Mouse (Mus musculus) megakaryocyte, adult 5-6 weeks (primary cell): ENCODE measurements around the gene Cdh1. TPM values are rescaled to one million over a fixed set of nuclear protein-coding genes. Genes with fewer than 3 reads are reported as not detected.
"Not testable (repeated sequence)": the region's sequence is repeated elsewhere in the genome, so short reads cannot be mapped to it uniquely, and the experiment has no call there.

ENCODE experiments used
- ATAC-seq: 2 replicates; pipeline ENCODE4 v1.8.0; 2016; ENCODE audit warnings: mild to moderate bottlenecking, inconsistent platforms; ENCODE audit not compliant: poor library complexity, severe bottlenecking
- total RNA-seq, 2 experiments: library from RNA; stranded (forward) in 1 of 2; stranded (reverse) in 1 of 2; fragments of 153-499, 151-499 nt in 1 of 2; fragments of 221-1000, 200-1000 nt in 1 of 2; gene quantifications; 2 replicates each; pipeline versions ENCODE4 v1.2.3 to v1.2.4; 2015 to 2017

Gene Cdh1
- total RNA-seq, 2 experiments from 2014 or later, result 5.2 to 6.2 TPM

DNA sequence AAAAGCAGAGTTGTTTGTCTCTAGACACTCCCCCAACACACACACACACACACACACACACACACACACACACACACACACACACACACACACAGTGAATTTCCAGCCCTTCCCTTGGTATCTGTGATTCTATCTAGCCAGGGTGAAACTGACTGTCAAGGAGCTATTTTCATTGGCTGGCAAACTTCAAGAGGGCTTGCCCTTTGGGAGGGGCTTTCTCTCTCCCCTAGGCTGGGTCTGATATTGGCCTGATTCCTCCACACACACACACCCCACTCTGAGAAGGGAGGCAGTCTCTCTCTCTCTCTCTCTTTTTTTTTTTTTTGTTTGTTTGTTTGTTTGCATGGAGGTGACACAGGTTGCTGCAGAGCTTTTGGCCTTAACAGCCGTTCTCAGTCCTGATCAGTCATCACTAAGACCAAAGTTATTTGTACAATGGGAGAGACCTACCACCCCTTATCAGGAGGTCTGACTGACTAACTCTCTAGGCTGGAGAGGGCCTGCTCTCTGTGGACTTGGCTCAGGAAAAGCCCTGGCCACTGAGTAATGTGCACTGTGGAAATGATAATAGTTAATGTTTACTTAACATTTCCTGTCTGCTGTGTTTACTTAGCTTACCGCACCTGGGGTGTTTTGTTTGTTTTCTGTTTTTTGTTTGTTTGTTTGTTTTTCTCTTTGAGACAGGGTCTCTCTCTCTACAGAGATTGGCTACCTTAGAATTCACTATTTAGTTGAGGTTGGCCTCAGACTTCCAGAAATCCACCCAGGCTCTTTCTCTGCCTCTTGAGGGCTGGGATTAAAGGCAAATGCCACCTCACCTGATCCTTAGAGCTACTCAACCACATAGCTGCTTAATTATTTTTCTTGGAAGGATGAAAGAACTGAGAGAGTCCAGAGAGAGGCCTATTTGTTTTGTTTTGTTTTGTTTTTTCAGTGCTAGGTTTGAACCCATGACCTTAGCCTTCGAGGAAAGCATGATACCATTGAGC is 14.4 kb upstream of the Cdh1 start:
- ATAC-seq, result no peak

DNA sequence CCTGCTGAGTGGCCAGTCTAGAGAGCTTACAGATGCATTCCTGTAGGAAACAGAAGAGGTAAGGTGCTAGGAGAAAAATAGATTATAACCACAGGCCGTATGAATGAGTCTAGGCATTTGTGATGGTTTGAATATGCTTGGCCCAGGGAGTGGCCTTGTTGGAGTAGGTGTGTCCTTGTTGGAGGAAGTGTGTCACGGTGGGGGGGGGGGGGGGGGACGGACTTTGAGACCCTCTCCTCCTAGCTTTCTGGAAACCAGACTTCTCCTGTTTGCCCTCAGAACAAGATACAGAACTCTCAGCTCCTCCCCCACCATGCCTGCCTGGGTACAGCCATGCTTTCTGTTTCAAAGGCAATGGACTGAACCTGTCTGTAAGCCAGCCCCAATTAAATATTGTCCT is 10.7 kb upstream of the Cdh1 start:
- no peak for ATAC-seq

DNA sequence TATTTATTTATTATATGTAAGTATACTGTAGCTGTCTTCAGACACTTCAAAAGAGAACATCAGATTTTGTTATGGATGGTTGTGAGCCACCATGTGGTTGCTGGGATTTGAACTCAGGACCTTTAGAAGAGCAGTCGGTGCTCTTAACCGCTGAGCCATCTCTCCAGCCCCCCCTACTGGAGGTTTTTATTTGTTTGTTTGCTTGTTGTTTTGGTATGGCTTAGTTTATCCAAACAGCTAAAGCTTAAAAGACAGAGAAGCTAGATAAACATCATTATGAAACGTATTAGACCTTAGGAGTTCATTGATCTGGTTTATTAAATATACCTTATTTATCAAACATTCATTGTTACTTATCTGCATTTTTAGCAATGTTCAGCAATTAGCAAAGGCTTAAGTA is 7.5 kb upstream of the Cdh1 start:
- ATAC-seq, result not testable (repeated sequence)

DNA sequence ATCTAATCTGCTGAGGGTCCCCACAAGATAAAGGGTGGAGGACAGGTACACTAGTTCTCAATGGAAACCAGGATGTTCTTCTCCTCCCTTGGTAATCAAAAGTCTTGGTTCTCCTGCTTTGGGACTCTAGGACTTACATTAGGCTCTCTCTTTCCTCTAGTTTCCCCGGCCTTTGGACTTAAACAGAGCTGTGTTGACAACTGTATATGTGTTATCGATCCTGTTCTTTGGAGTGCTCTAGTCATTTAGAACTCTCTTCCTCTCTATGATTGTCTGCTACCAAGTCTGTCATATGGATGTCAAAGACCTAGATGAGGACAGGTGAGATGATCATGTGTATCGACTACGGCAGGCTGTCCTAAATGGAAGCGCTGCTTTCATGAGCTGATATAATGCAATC is 6.1 kb upstream of the Cdh1 start:
- ATAC-seq, result no peak

DNA sequence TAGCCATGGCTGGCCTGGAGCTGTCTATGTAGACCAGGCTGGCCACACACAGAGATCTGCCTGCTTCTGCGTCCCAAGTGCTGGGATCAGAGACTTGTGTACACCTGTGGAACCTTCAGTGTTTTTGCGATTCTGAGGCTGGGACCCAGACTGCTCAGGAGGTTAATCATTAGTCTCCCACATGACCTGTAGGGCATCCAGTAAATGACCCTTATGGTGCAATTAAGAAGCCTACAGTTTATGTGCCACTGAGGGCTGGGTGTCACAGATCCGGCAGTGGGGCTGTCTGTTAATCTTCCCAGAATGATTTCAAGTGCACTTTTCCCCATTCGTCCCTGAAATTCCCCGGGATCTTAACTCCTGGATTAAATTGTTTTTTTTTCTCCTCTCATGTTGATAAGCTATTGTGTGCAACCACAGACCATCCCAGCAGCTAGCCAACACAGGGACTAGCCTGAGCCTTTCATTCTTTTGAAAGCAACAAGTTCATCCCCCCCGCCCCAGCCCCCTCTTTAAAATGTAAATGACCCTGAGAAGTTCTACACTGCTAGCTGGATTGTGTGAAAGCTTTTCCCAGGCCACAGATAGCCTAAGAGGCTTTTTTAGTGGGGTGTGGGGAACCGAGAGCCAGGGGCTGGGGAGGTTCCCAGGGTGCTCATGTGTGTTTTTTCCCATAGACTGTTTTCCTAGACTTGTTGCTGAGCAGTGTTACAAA is 3.7 kb upstream of the Cdh1 start:
- no peak for ATAC-seq

DNA sequence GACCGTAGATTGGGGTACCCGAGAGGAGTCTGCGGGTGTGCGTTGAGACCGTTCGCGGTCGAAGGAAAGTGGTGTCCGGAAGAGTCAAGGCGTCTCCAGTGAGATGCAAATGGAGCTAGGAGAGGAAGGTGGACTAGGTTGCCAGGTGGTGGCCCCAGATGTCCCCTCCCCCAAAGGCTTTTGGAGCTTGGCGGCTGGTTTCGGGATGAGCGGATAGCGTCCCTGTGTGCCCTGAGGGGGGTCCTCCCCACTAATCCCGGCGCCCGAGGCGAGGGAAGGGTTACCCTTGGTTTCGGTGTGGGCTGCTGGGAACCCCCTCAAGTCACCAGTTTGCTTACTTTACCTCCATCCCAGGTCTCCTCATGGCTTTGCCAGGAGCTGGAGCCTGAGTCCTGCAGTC is 782 bp downstream of the Cdh1 start:
- no peak for ATAC-seq

DNA sequence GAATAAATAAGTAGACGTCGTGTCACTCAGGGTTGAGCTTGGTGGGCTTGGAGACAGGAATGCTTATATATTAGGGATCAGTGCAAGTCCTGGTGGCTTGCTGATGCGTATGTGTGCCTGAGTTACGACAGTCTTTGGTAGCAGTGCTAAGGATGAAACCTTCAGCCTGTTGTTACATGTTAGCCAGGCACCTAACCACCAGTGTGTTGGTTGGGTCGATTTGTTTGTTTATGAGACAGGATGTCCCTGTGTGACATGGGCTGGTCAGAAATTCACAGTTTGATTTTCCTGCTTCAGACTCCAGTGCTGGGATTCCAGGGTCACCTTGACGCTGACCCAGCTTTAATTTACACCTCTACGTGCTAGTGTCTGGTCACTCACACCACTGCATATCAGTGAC is 2.5 kb downstream of the Cdh1 start:
- no peak for ATAC-seq

DNA sequence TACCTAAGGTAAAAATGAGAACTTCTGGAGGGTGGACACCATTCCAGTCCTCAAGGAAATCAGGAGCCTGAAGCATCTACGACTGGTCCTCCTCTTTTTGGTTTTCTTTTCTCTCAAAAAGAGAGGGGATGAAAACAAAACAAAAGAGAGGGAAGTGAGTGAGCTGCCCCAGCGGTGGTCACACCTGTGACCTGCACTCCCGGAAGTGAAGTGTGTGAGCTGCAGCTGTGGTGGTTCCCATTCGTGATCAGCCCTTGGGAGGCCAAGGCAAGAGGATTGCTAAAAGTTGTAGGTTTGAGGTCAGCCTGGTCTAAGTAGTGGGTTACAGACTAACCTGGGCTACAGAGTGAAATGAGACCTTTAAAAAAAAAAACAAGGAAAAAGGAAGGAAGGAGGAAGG is 3.0 kb downstream of the Cdh1 start:
- ATAC-seq, result no peak

DNA sequence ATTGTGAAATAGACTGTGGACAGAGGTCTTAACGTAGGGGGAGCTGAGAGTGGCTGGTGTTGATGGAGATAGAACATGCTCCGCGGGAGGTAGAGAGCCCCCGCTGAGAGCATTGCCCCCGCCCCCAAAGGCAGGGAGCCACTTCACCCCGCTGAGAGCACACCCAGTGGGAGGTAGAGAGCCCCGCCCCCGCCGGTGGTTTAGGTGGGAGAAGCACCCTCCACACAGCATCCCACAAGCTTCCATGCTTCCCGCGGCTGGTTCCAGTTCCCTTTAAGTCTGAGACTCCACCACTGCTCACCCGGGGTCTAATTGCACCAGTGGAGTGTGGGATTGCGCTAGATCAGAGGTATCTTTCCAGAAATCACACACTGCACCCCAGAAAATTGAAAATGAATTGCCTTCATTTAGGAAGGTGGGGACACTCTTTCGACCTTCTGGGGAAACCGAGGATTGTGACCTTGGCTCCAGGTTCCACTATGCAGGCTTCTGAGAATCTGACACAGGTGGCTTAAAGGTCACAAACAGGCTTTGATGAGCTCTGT is 3.5 kb downstream of the Cdh1 start:
- no peak for ATAC-seq

DNA sequence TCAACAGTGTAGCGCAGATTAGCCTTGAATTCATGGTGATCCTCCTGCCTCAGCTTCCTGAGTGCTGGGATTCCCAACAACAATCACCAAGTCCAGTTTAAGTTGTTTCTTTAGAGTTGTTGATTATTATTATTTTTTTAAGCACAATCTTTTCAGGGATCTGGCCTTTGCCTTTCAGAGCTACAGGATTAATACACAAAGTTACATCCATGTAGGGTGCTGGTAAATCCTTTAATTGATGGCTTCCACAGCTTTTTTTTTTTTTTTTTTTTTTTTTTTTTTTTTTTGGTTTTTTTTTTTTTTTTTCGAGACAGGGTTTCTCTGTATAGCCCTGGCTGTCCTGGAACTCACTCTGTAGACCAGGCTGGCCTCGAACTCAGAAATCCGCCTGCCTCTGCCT is 4.6 kb downstream of the Cdh1 start:
- ATAC-seq, result not testable (repeated sequence)

DNA sequence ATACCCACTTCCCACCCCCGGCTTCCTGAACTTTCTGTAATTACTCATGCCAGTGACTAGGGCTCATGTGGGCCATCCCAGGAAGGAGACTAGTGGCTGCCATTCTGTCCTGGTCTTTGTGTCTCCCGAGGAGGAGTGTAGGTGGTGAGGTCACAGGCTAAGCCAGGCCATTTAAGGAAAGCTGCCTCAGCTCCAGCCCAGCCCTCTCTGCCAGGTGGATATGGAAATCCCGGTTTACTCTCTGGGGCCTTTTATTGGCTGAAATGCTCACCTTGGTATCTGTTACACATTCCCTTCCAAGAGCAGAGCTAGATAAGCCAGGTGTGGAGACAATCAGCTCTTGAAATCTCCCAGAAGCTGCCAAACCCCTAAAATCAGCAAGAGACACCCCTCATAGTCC is 5.3 kb downstream of the Cdh1 start:
- ATAC-seq, result no peak

DNA sequence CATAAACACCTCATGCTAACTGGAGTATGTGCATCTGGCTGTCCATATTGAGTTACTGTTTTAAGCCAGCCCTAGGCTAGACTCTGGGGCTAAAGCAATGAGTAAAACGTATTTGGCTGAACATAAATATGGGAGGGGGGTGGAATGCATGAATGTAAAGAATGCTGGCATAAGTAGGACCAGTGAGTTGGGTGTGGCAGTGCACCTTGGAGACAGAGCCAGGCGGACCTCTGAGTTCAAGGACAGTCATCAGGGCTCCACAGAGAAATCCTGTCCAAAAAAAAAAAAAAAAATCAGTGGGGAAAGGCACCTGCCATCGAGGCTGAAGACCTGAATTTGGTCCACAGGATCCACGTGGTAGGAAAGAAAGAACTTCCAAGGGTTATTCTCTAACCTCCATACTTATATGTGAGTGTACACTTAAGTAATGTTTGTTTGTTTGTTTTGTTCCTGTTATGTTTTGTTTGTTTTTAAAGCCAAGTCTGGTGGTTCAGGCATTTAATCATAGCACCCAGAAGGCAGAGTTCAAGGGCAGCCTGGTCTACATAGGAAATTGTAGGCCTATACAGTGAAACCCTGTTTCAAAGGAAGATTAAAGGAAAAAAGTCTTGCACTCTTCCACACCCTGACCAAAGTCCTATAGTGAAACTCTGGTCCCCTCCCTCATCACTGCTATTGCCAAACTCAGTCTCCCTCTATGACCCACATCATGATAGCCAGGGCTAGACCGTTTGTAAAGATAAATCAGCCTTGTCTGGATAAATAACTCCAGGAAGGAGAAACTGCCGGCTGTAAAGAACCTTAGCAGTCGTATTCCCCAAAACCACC is 6.1 kb downstream of the Cdh1 start:
- no peak for ATAC-seq

DNA sequence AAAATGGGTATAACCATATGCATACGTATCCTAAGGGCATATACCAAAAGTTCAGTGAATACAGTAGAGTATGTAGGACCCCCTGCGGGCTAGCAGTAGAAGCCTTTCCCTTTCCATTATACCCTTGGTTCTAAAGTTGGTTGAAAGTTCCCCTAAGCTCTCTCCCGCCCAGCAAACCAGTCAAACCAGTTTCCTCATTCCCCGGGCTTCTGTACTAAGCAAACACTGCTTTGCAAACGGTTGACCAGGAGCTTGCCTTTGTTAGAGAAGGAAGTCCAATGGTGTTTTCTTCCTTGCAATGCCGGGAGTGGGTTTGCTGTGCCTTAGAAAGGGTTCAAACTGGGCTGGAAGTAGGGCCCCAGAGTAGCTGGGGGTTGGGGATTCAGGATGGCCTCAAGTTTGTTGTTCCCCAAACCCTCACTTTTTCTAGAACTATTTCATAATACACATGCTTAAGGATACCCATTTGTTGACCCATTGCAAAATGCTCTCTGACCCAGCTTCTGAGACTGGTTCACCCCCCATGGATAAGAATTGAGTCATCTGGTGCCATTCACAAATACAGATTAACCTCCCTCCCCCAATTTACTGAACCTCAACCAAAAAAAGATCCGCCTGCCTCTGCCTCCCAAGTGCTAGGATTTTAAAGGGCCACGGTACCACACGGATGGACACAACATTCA is 7.9 kb downstream of the Cdh1 start:
- peak; percentile 58 for ATAC-seq

DNA sequence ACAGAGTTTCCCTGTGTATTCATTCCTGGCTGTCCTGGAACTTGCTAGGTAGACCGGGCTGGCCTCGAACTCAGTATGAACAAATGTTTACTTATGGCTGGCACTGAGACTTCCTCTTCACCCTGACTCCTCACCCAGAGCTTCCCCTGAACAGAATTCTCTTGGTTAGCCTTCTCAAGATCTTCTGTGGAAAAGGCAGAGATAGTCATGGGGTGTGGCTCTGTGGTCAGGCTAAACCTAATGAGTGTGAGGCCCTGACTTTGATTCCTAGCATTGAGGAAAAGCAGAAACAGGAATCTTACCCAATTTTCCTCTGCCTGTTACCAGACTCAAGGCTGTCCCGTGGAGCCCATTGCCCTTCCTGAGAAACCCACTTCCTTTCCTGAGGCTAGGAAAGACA is 8.9 kb downstream of the Cdh1 start:
- ATAC-seq, result peak; percentile 91

DNA sequence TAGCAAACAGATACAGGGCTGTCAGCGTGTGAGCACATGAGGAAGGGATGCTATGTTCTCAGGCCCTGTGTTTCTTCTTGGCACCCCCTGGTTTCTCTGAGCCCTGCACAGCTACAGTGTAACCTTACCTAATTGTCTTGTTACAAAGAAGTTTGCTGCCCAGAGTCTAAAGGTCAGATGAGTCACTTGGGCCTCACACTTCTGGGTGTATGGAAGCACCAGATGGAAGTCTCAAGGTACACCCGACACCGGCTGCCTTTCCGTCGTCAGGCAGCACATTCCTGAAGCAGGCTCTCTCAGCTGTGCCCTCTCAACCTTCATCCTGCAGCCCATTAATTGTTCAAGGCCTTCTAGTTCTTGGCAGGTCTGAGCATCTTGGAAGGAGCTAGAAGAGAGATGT is 11.6 kb downstream of the Cdh1 start:
- ATAC-seq, result no peak

DNA sequence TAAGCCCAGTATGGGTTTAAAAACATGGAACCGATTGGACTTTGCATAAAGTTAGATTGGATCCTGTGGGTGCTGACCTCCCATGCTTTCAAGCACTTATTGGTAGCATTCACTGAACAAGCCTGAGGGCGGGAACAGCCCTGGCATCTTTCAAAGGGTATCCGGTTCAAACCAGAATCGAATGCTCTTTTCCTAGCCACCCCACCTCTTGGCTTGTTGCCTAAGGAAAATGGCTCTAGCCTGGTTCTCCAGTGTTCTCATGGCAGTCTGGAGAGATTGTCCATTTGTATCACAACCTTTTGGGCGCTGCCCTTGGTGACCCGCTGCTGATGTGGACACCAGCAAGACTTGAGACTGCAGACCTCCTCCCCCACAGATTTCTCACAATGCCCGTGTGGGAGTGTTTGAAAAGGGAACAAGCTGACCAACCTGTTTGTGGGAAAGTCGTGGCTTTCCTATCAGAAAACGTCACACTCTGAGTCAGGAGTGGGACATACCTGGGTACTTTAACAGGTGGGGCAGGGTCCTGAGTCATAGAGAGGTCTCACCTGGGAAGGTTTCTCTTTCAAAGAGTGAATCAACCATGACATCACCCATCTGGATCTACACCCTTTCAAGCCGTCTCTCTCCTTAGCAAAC is 12.6 kb downstream of the Cdh1 start:
- no peak for ATAC-seq

DNA sequence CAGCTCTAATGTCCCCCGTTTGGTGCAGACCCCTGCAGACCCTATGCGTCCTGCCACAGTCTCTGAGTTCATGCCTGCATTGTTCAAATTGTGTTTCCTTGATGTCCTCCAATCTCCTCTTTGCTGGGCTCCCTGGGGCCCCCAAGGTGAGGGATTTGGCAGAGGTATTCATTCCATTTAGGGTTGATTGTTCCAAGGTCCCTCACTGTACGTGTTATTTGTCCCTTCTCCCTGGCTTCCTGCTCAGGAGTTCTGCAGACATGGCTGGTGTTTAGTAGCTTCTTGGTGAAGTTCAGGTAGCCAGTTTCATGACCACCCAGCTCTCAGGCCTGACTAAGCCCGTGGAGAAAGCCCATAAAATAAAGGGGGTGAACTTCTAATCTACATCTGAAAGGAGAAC is 13.5 kb downstream of the Cdh1 start:
- ATAC-seq, result no peak

DNA sequence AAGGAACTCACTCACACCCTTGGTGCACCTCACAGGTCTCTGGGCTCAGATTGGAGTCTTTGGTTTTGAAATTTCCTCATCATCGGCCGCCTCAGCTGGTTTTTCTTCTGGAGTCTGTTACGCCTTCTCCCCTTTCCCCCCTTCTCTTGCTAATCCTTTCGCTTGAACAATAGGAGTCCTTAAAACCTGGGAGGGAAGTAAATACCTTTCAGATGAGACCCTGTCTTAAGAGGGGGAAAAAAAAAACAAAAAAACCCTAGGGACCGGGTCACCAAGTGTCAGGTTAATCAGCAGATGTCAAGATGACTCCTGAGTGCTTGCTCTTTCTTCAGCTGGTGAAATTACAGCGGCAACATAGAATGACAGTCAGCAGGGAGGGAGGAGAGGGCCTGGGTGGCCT is 14.0 kb downstream of the Cdh1 start:
- no peak for ATAC-seq

DNA sequence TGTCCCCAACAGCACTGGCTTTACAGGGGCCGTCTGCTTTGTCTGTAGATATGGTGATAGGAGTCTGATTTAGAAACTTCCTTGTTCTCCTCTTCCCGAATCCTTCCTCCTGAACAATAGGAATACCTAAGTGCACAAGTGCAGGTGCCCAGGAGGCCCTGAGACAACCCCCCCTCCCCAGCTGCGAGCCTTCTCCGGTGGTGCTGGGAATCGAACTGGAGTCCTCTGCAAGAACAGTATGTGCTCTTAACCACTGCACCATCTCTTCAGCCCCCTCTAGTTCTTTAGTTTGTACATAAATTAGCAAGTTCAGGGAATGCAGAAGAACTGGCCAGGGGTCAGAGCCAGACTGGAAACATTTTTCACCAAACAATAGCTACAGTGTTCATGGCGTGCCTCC is 14.7 kb downstream of the Cdh1 start:
- no peak for ATAC-seq

DNA sequence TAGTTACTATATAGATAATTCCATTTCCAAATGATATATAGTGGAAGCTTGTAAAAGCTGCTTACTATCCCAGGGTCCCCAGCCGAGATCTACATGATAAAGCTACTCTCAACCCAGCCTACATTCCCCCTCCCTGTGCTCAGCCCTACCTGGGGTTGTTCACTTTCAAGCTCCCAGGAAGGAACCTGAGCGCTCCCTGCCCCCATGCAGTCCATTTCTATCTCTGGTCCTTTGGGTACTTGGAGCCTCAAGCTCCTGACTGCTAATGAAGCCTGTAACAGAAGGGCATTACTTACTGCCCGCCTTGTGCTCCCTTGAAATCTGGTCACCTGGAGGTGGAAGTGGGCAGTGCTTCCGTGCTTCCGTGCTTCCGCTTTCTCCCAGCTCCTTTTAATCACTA is 15.2 kb downstream of the Cdh1 start:
- ATAC-seq, result no peak
